Mouse (Mus musculus): Measurements from ENCODE around the gene Slco4c1. TPM values are rescaled to one million over a fixed set of nuclear protein-coding genes. Genes with fewer than 3 reads are reported as not detected.

Slco4c1 gene
- polyA plus RNA-seq, 1 experiment from 2014 or later, result 0.44 TPM

GRCm38 (mm10) chr1:96766535-96766934, 105.4 kb downstream of the Slco4c1 start:
- H3K4me3 ChIP-seq, result no peak overlapping the region
- no peak overlapping the region for H3K4me2 ChIP-seq
- H3K4me1 ChIP-seq (replicated peaks), result no peaks in the 10 kb centered on the region
- H3K9me3 ChIP-seq, result no peaks in the 10 kb centered on the region
- no peaks in the 10 kb centered on the region for H3K27me3 ChIP-seq
- ATAC-seq (ENCODE audit: low FRiP score), result no peak
- no peak overlapping the region for H3K9ac ChIP-seq
- no peak overlapping the region for H3K27ac ChIP-seq
- no peaks in the 10 kb centered on the region for H3K36me3 ChIP-seq
- 72% methylated on average over 1 of the region's 1 CpGs for WGBS

All from hindbrain, embryonic 13.5 days (tissue).